Mouse (Mus musculus): Measurements from ENCODE around the gene Yif1a. TPM values are rescaled to one million over a fixed set of nuclear protein-coding genes. Genes with fewer than 3 reads are reported as not detected.
"Not testable (repeated sequence)": the region's sequence is repeated elsewhere in the genome, so short reads cannot be mapped to it uniquely, and the experiment has no call there.

Gene Yif1a
- total and polyA plus RNA-seq, 2 experiments from 2014 or later, result 109 to 168 TPM

- Histone ChIP-seq H3K27me3 (ENCODE audit: control insufficient read depth, insufficient read depth, low read length) (peaks cover 65% of the 10 kb centered on the region), H3K27ac (ENCODE audit: low read depth) (no peak overlapping the region), H3K9ac (replicated peaks; ENCODE audit: low read depth, low read length) (no peak overlapping the region), H3K4me2 (ENCODE audit: low read depth, low read length) (no peak overlapping the region), H3K4me1 (ENCODE audit: control insufficient read depth, insufficient read depth) (peaks cover 11% of the 10 kb centered on the region), H3K36me3 (replicated peaks; ENCODE audit: control insufficient read depth, insufficient read depth, low read length) (no peaks in the 10 kb centered on the region), H3K4me3 (ENCODE audit: low read depth, low read length) (no peak overlapping the region), H3K9me3 (replicated peaks; ENCODE audit: control insufficient read depth, low read length) (no peaks in the 10 kb centered on the region)
- TF ChIP-seq EP300 (IDR thresholded peaks at IDR 0.05; ENCODE audit: low read depth), result no peak
- 56% methylated on average over 3 of the region's 3 CpGs for WGBS
- no peak for DNase-seq (ENCODE audit: low spot score)
- ATAC-seq (ENCODE audit: insufficient read depth, low read depth), result no peak
These were observed 4.1 kb upstream of the Yif1a start for GRCm38 (mm10) chr19:5083961-5084833.

- 2% methylated on average over 15 of the region's 15 CpGs for WGBS
- Histone ChIP-seq H3K36me3 (replicated peaks; ENCODE audit: control insufficient read depth, insufficient read depth, low read length) (no peaks in the 10 kb centered on the region; the same call in 1 of the 2 replicates), H3K9me3 (replicated peaks; ENCODE audit: control insufficient read depth, low read length) (no peaks in the 10 kb centered on the region), H3K4me3 (ENCODE audit: low read depth, low read length) (peak overlapping the region; percentile 50), H3K9ac (replicated peaks; ENCODE audit: low read depth, low read length) (no peak overlapping the region), H3K27me3 (ENCODE audit: control insufficient read depth, insufficient read depth, low read length) (peaks cover 65% of the 10 kb centered on the region), H3K4me2 (ENCODE audit: low read depth, low read length) (peak overlapping the region; percentile 70), H3K27ac (ENCODE audit: low read depth) (no peak overlapping the region), H3K4me1 (ENCODE audit: control insufficient read depth, insufficient read depth) (peaks cover 14% of the 10 kb centered on the region)
- ATAC-seq (ENCODE audit: insufficient read depth, low read depth), result no peak
- TF ChIP-seq EP300 (IDR thresholded peaks at IDR 0.05; ENCODE audit: low read depth), result no peak
- TF ChIP-seq CTCF (IDR thresholded peaks at IDR 0.05; ENCODE audit: low read depth), result no peak
- no peak for DNase-seq (ENCODE audit: low spot score)
These were observed 3.5 kb upstream of the Yif1a start for GRCm38 (mm10) chr19:5084834-5085144.

GRCm38 (mm10) chr19:5085145-5085863, 3.0 kb upstream of the Yif1a start, which contains the start of gene Tmem151a:
Tmem151a (minus strand) TSS chr19:5085531.
- peaks cover 1% of the 10 kb centered on the region; the same call in 1 of the 2 replicates for H3K36me3 ChIP-seq (replicated peaks; ENCODE audit: control insufficient read depth, insufficient read depth, low read length)
- H3K4me3 ChIP-seq (ENCODE audit: low read depth, low read length), result peak within 1 kb of the TSS; percentile 50
- H3K9ac ChIP-seq (replicated peaks; ENCODE audit: low read depth, low read length), result no peak within 1 kb of the TSS
- H3K4me2 ChIP-seq (ENCODE audit: low read depth, low read length), result peak within 1 kb of the TSS; percentile 70
- H3K27ac ChIP-seq (ENCODE audit: low read depth), result no peak within 1 kb of the TSS
- ATAC-seq (ENCODE audit: insufficient read depth, low read depth), result no peak
- H3K27me3 ChIP-seq (ENCODE audit: control insufficient read depth, insufficient read depth, low read length), result peaks cover 62% of the 10 kb centered on the region
- under 1% methylated on average over 49 of the region's 69 CpGs for WGBS
- no peak for DNase-seq (ENCODE audit: low spot score)
- H3K9me3 ChIP-seq (replicated peaks; ENCODE audit: control insufficient read depth, low read length), result no peaks in the 10 kb centered on the region
- TF ChIP-seq EP300 (IDR thresholded peaks at IDR 0.05; ENCODE audit: low read depth), result no peak
- TF ChIP-seq CTCF (IDR thresholded peaks at IDR 0.05; ENCODE audit: low read depth), result no peak
- H3K4me1 ChIP-seq (ENCODE audit: control insufficient read depth, insufficient read depth), result peaks cover 14% of the 10 kb centered on the region

GRCm38 (mm10) chr19:5086533-5086932, 1.8 kb upstream of the Yif1a start:
- WGBS, result 61% methylated on average over 4 of the region's 4 CpGs
- peaks cover 50% of the 10 kb centered on the region for H3K27me3 ChIP-seq (ENCODE audit: control insufficient read depth, insufficient read depth, low read length)
- not testable (repeated sequence) for DNase-seq (ENCODE audit: low spot score)

GRCm38 (mm10) chr19:5089324-5089723, 986 bp downstream of the Yif1a start:
- no peaks in the 10 kb centered on the region for H3K9me3 ChIP-seq (replicated peaks; ENCODE audit: control insufficient read depth, low read length)
- TF ChIP-seq EP300 (IDR thresholded peaks at IDR 0.05; ENCODE audit: low read depth), result no peak
- no peak for TF ChIP-seq CTCF (IDR thresholded peaks at IDR 0.05; ENCODE audit: low read depth)
- peaks cover 22% of the 10 kb centered on the region for H3K36me3 ChIP-seq (replicated peaks; ENCODE audit: control insufficient read depth, insufficient read depth, low read length)
- no peak overlapping the region for H3K27ac ChIP-seq (ENCODE audit: low read depth)
- DNase-seq (ENCODE audit: low spot score) (no peak), ATAC-seq (ENCODE audit: insufficient read depth, low read depth) (no peak)
- WGBS, result 84% methylated on average over 4 of the region's 4 CpGs
- H3K27me3 ChIP-seq (ENCODE audit: control insufficient read depth, insufficient read depth, low read length), result peaks cover 22% of the 10 kb centered on the region
- no peak overlapping the region for H3K9ac ChIP-seq (replicated peaks; ENCODE audit: low read depth, low read length)
- peak overlapping the region; percentile 98 for H3K4me2 ChIP-seq (ENCODE audit: low read depth, low read length)
- H3K4me3 ChIP-seq (ENCODE audit: low read depth, low read length), result peak overlapping the region; percentile 82
- peaks cover 14% of the 10 kb centered on the region for H3K4me1 ChIP-seq (ENCODE audit: control insufficient read depth, insufficient read depth)

More at GRCm38 (mm10) chr19:5086533-5086932, 1.8 kb upstream of the Yif1a start:
- not testable (repeated sequence) for H3K4me2 ChIP-seq (ENCODE audit: low read depth, low read length); H3K4me3 ChIP-seq (ENCODE audit: low read depth, low read length); ATAC-seq (ENCODE audit: insufficient read depth, low read depth); H3K9ac ChIP-seq (replicated peaks; ENCODE audit: low read depth, low read length); H3K27ac ChIP-seq (ENCODE audit: low read depth); H3K9me3 ChIP-seq (replicated peaks; ENCODE audit: control insufficient read depth, low read length)
- peaks cover 14% of the 10 kb centered on the region for H3K4me1 ChIP-seq (ENCODE audit: control insufficient read depth, insufficient read depth)
- peaks cover 10% of the 10 kb centered on the region for H3K36me3 ChIP-seq (replicated peaks; ENCODE audit: control insufficient read depth, insufficient read depth, low read length)
